Mouse (Mus musculus): Measurements from ENCODE around the gene Xxylt1. TPM values are rescaled to one million over a fixed set of nuclear protein-coding genes. Genes with fewer than 3 reads are reported as not detected.

Gene Xxylt1
- polyA plus RNA-seq, 1 experiment from 2014 or later, result 8.0 TPM

- no peaks in the 10 kb centered on the region for H3K9me3 ChIP-seq (ENCODE audit: low read length)
- no peaks in the 10 kb centered on the region for H3K4me1 ChIP-seq (ENCODE audit: insufficient read depth, low read depth, low read length)
- H3K27ac ChIP-seq (ENCODE audit: low read length), result no peak overlapping the region
- DNase-seq (ENCODE audit: low spot score) (no peak), ATAC-seq (no peak)
- no peak overlapping the region for H3K9ac ChIP-seq (replicated peaks; ENCODE audit: low read depth)
- no peaks in the 10 kb centered on the region for H3K27me3 ChIP-seq (replicated peaks; ENCODE audit: insufficient read depth, low read length)
- H3K36me3 ChIP-seq (ENCODE audit: insufficient read depth, low read length), result peaks cover 10% of the 10 kb centered on the region; the same call in 1 of the 2 replicates
- no peak overlapping the region for H3K4me3 ChIP-seq (ENCODE audit: low read depth, low read length)
- WGBS, result 81% methylated on average over 6 of the region's 6 CpGs
- no peak for TF ChIP-seq CTCF (IDR thresholded peaks at IDR 0.05)
- TF ChIP-seq EP300 (IDR thresholded peaks at IDR 0.05), result no peak
- no peak overlapping the region for H3K4me2 ChIP-seq (replicated peaks; ENCODE audit: low read depth, low read length)
Measured at GRCm38 (mm10) chr16:31094036-31094435, 12.8 kb upstream of the Xxylt1 start.

GRCm38 (mm10) chr16:31093186-31093585 lies 12.0 kb upstream of the Xxylt1 start:
- no peaks in the 10 kb centered on the region for H3K9me3 ChIP-seq (ENCODE audit: low read length)
- WGBS, result 67% methylated on average over 9 of the region's 9 CpGs
- ATAC-seq (no peak), DNase-seq (ENCODE audit: low spot score) (no peak)
- H3K9ac ChIP-seq (replicated peaks; ENCODE audit: low read depth), result no peak overlapping the region
- no peaks in the 10 kb centered on the region for H3K27me3 ChIP-seq (replicated peaks; ENCODE audit: insufficient read depth, low read length)
- H3K4me3 ChIP-seq (ENCODE audit: low read depth, low read length), result no peak overlapping the region
- peaks cover 10% of the 10 kb centered on the region; the same call in 1 of the 2 replicates for H3K36me3 ChIP-seq (ENCODE audit: insufficient read depth, low read length)
- no peak overlapping the region for H3K4me2 ChIP-seq (replicated peaks; ENCODE audit: low read depth, low read length)
- no peaks in the 10 kb centered on the region for H3K4me1 ChIP-seq (ENCODE audit: insufficient read depth, low read depth, low read length)
- H3K27ac ChIP-seq (ENCODE audit: low read length), result no peak overlapping the region
- TF ChIP-seq CTCF (IDR thresholded peaks at IDR 0.05) (no peak), EP300 (IDR thresholded peaks at IDR 0.05) (no peak)

- DNase-seq (ENCODE audit: low spot score), result no peak
- WGBS, result 69% methylated on average over 6 of the region's 6 CpGs
- peak overlapping the region; percentile 98; the same call in 1 of the 2 replicates for H3K4me2 ChIP-seq (replicated peaks; ENCODE audit: low read depth, low read length)
- no peak for ATAC-seq
- H3K36me3 ChIP-seq (ENCODE audit: insufficient read depth, low read length), result no peaks in the 10 kb centered on the region
- TF ChIP-seq EP300 (IDR thresholded peaks at IDR 0.05) (no peak), CTCF (IDR thresholded peaks at IDR 0.05) (no peak)
- H3K9ac ChIP-seq (replicated peaks; ENCODE audit: low read depth), result no peak overlapping the region
- no peaks in the 10 kb centered on the region for H3K27me3 ChIP-seq (replicated peaks; ENCODE audit: insufficient read depth, low read length)
- no peak overlapping the region for H3K27ac ChIP-seq (ENCODE audit: low read length)
- H3K4me1 ChIP-seq (ENCODE audit: insufficient read depth, low read depth, low read length), result no peaks in the 10 kb centered on the region
- H3K9me3 ChIP-seq (ENCODE audit: low read length), result no peaks in the 10 kb centered on the region
- H3K4me3 ChIP-seq (ENCODE audit: low read depth, low read length), result no peak overlapping the region
Measured at GRCm38 (mm10) chr16:31081891-31082290, 659 bp upstream of the Xxylt1 start.

GRCm38 (mm10) chr16:31080573-31081051 lies 620 bp downstream of the Xxylt1 start:
- TF ChIP-seq EP300 (IDR thresholded peaks at IDR 0.05), result no peak
- no peak for TF ChIP-seq CTCF (IDR thresholded peaks at IDR 0.05)
- H3K27ac ChIP-seq (ENCODE audit: low read length), result peak overlapping the region; percentile 81
- no peaks in the 10 kb centered on the region for H3K4me1 ChIP-seq (ENCODE audit: insufficient read depth, low read depth, low read length)
- no peaks in the 10 kb centered on the region for H3K36me3 ChIP-seq (ENCODE audit: insufficient read depth, low read length)
- peak overlapping the region; percentile 75 for H3K4me3 ChIP-seq (ENCODE audit: low read depth, low read length)
- H3K4me2 ChIP-seq (replicated peaks; ENCODE audit: low read depth, low read length), result peak overlapping the region; percentile 98
- ATAC-seq (peak; percentile 69), DNase-seq (ENCODE audit: low spot score) (peak; percentile 80)
- 0% methylated on average over 29 of the region's 36 CpGs for WGBS
- no peaks in the 10 kb centered on the region for H3K27me3 ChIP-seq (replicated peaks; ENCODE audit: insufficient read depth, low read length)
- no peaks in the 10 kb centered on the region for H3K9me3 ChIP-seq (ENCODE audit: low read length)
- peak overlapping the region; percentile 34 for H3K9ac ChIP-seq (replicated peaks; ENCODE audit: low read depth)

GRCm38 (mm10) chr16:31077396-31077795 lies 3.8 kb downstream of the Xxylt1 start:
- ATAC-seq, result no peak
- WGBS, result 90% methylated on average over 5 of the region's 5 CpGs
- no peak overlapping the region for H3K4me3 ChIP-seq (ENCODE audit: low read depth, low read length)

GRCm38 (mm10) chr16:31076436-31076835 lies 4.8 kb downstream of the Xxylt1 start:
- H3K4me3 ChIP-seq (ENCODE audit: low read depth, low read length), result no peak overlapping the region
- no peak overlapping the region for H3K27ac ChIP-seq (ENCODE audit: low read length)
- no peak for DNase-seq (ENCODE audit: low spot score)
- no peaks in the 10 kb centered on the region for H3K27me3 ChIP-seq (replicated peaks; ENCODE audit: insufficient read depth, low read length)
- H3K9ac ChIP-seq (replicated peaks; ENCODE audit: low read depth), result no peak overlapping the region
- 76% methylated on average over 8 of the region's 8 CpGs for WGBS
- H3K9me3 ChIP-seq (ENCODE audit: low read length), result no peaks in the 10 kb centered on the region
- H3K36me3 ChIP-seq (ENCODE audit: insufficient read depth, low read length), result no peaks in the 10 kb centered on the region
- TF ChIP-seq CTCF (IDR thresholded peaks at IDR 0.05) (no peak), EP300 (IDR thresholded peaks at IDR 0.05) (no peak)
- no peaks in the 10 kb centered on the region for H3K4me1 ChIP-seq (ENCODE audit: insufficient read depth, low read depth, low read length)
- H3K4me2 ChIP-seq (replicated peaks; ENCODE audit: low read depth, low read length), result no peak overlapping the region
- ATAC-seq, result no peak

More at GRCm38 (mm10) chr16:31077396-31077795, 3.8 kb downstream of the Xxylt1 start:
- H3K36me3 ChIP-seq (ENCODE audit: insufficient read depth, low read length), result no peaks in the 10 kb centered on the region
- no peak overlapping the region for H3K27ac ChIP-seq (ENCODE audit: low read length)
- no peaks in the 10 kb centered on the region for H3K9me3 ChIP-seq (ENCODE audit: low read length)
- H3K9ac ChIP-seq (replicated peaks; ENCODE audit: low read depth), result no peak overlapping the region
- DNase-seq (ENCODE audit: low spot score), result no peak
- TF ChIP-seq CTCF (IDR thresholded peaks at IDR 0.05), result no peak
- no peak for TF ChIP-seq EP300 (IDR thresholded peaks at IDR 0.05)
- no peak overlapping the region for H3K4me2 ChIP-seq (replicated peaks; ENCODE audit: low read depth, low read length)
- H3K27me3 ChIP-seq (replicated peaks; ENCODE audit: insufficient read depth, low read length), result no peaks in the 10 kb centered on the region
- no peaks in the 10 kb centered on the region for H3K4me1 ChIP-seq (ENCODE audit: insufficient read depth, low read depth, low read length)

All from lung, postnatal 0 days (tissue).